Mouse (Mus musculus) cerebellum, postnatal 14 days (tissue): ENCODE measurements around the gene Cdx4.

Experiments
- DNase-seq, 2 experiments: peaks; one replicate each; pipeline ENCODE4 v3.0.0; 2021; ENCODE audit warnings: mixed read lengths in 2 of 2

Cdx4 gene

GRCm38 (mm10) chrX:103321146-103321545 lies at the start of gene Cdx4:
Cdx4 (plus strand) TSS chrX:103321398.
- DNase-seq = no peak

GRCm38 (mm10) chrX:103274325-103274724 lies 46.9 kb upstream of the Cdx4 start:
- DNase-seq = peak in 1 of 2 experiments; percentile 54

- no peak for DNase-seq
Observed at GRCm38 (mm10) chrX:103286899-103287722, 34.1 kb upstream of the Cdx4 start.

GRCm38 (mm10) chrX:103287846-103288377 lies 33.3 kb upstream of the Cdx4 start:
- DNase-seq = no peak

GRCm38 (mm10) chrX:103288485-103289330 lies 32.5 kb upstream of the Cdx4 start:
- peak; percentile 28 to 32 for DNase-seq

- DNase-seq = no peak
Observed at GRCm38 (mm10) chrX:103298937-103299336, 22.3 kb upstream of the Cdx4 start.

- no peak for DNase-seq
Observed at GRCm38 (mm10) chrX:103308262-103308661, 12.9 kb upstream of the Cdx4 start.

- no peak for DNase-seq
Observed at GRCm38 (mm10) chrX:103311723-103312122, 9.5 kb upstream of the Cdx4 start.

- no peak for DNase-seq
Observed at GRCm38 (mm10) chrX:103314146-103314545, 7.1 kb upstream of the Cdx4 start.

- DNase-seq = no peak
Observed at GRCm38 (mm10) chrX:103325900-103326299, 4.7 kb downstream of the Cdx4 start.

GRCm38 (mm10) chrX:103329386-103329785 lies 8.2 kb downstream of the Cdx4 start:
- DNase-seq = peak; percentile 57 to 58

- no peak for DNase-seq
Observed at GRCm38 (mm10) chrX:103331125-103331858, 10.1 kb downstream of the Cdx4 start.

GRCm38 (mm10) chrX:103341369-103342113 lies 20.3 kb downstream of the Cdx4 start:
- DNase-seq = no peak

GRCm38 (mm10) chrX:103355784-103356183 lies 34.6 kb downstream of the Cdx4 start:
- DNase-seq = no peak

- DNase-seq = peak; percentile 90 to 94
Observed at GRCm38 (mm10) chrX:103356287-103356686, 35.1 kb downstream of the Cdx4 start, which contains the start of gene Chic1. Chic1 (plus strand) TSS chrX:103356476.

GRCm38 (mm10) chrX:103356761-103357236 lies 35.6 kb downstream of the Cdx4 start:
- peak; percentile 38 to 48 for DNase-seq

- peak in 1 of 2 experiments; percentile 3 for DNase-seq
Observed at GRCm38 (mm10) chrX:103366201-103366600, 45.0 kb downstream of the Cdx4 start.

GRCm38 (mm10) chrX:103368650-103369049 lies 47.5 kb downstream of the Cdx4 start:
- DNase-seq = no peak

GRCm38 (mm10) chrX:103371221-103371620 lies 50.0 kb downstream of the Cdx4 start:
- peak; percentile 7 to 31 for DNase-seq

GRCm38 (mm10) chrX:103371627-103372026 lies 50.4 kb downstream of the Cdx4 start:
- peak; percentile 19 to 20 for DNase-seq

- peak; percentile 31 to 41 for DNase-seq
Observed at GRCm38 (mm10) chrX:103374250-103374649, 53.1 kb downstream of the Cdx4 start.
